Mouse (Mus musculus) urinary bladder, postnatal 25 days (tissue): ENCODE results near the gene Cfl1.

ENCODE experiments used
- DNase-seq: peaks from one replicate; pipeline ENCODE4 v3.0.0; 2022; ENCODE audit warnings: low spot score

Cfl1 gene

DNA sequence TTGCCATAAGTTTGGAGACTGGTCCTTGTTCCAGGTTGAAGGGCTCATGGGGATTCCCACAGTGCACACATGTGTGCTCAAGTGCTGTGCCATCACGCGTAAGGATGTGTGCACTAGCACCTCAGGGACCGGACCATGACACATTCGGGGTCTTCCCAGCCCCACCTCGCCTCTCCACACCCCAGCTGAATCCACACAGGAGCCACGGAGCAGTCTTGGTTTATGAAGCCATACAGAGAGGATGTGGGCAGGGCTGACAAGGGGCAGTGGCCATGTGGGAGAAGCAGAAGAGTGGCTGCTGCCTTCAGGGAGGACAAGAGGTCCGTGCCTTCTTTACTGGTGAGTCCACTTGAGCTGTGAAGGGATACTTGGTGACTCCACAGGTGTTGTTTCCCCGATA, 25.2 kb upstream of the Cfl1 start:
- no peak for DNase-seq

DNA sequence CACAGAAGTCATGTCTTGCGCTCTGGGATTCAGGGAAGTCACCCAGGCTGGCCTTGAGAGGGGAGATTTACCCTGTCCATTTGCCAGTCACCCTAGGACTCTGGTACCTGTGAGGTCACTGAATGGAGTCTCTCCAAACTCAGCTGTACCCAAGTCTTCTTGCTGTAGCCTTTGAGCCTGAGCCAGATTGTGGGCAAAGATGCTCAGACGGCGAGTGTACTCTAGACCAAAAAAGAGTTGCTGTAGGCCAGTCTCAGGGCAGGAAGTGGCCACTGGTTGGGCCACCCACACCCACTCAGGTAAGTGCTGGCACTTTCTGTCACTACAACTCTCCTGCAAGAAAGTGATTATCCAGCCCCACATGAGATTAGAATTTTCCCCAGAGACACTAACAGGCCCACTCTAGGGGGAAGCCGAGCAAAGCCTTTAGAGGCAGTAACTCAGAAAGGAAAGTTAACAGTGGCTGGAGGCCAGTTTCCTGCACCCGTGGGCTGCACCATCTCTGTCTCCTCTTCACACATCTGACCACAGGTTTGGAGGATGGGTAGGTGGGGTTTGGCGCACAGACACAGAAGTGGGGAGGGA, 23.2 kb upstream of the Cfl1 start:
- no peak for DNase-seq

DNA sequence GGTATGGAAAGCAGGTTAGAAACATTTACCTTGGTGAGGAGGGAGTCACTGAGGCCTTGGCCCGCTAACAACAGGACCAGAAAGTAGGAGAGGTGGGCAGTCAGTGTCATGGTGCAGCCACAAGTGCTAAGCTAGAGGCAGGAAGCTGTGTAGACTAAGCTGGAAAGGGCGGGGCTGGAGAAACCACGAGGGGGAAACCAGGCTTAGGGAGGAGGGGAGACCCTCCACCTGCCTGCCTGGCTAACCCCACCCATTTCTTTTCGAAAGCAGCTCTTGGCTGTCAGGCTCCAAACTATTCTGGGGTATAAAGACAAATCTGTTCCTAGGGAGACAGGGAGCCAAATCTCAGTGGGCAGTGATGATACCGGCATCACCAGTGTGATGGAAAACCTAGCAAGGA, 21.9 kb upstream of the Cfl1 start, which contains the start of gene Ctsw:
Gene Ctsw, minus strand, starts transcription at position 134 of the 400 bp plus-strand sequence.
- no peak for DNase-seq

DNA sequence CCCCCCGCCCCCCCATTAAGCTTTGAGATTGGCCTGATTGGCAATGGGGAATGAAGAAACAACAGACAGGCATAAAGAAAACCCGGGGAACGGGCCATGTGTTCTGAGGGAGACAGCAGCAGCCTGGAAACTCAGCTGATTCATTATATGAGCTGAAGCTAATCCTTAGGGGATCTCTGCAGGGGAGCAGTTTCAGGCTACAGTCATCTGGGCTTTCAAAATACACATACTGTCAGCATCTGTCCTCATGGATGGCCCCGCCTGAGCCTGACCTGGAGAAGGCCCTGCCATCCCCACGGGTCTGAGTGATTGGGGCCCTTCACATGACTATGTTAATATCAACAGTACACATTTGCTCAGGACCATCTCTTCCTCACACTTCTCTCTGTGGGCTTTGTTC, 18.4 kb upstream of the Cfl1 start:
- DNase-seq = no peak

DNA sequence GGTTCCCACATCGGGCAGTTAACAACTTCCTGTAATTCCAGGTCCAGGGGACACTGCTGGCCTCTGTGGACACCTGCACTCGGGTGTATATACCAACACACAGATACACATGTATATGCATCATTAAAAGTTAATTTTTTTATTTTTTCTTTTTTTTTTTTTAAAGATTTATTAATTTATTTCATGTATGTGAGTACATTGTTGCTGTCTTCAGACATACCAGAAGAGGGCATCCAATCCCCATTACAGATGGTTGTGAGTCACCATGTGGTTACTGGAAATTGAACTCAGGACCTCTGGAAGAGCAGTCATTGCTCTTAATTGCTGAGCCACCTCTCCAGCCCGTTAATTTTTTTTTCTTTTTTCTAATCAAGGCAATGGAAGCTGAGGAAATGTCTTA, 17.4 kb upstream of the Cfl1 start:
- no peak for DNase-seq

DNA sequence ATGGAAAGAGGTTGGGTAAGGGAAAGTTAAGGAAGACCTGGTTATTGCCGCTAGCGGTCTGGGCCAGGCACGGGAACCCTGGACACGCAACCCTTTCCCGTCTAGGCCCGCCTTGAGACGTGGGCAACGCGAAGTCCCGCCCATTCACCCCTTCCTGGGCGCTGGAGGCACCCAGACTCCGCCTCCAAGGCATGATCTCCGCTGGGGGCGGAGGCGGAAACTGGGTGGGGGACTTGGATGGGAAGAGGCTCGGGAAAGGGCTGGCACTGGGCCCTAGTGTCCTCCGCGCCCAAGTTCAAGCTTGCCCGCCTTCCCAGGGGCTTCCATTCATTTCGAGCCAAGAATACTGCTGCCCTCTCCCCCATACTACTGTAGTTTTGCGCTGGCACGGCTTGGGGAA, 16.5 kb upstream of the Cfl1 start, which contains the start of gene Efemp2:
Gene Efemp2, plus strand, starts transcription at position 235 of the 400 bp plus-strand sequence.
- peak; percentile 74 for DNase-seq

DNA sequence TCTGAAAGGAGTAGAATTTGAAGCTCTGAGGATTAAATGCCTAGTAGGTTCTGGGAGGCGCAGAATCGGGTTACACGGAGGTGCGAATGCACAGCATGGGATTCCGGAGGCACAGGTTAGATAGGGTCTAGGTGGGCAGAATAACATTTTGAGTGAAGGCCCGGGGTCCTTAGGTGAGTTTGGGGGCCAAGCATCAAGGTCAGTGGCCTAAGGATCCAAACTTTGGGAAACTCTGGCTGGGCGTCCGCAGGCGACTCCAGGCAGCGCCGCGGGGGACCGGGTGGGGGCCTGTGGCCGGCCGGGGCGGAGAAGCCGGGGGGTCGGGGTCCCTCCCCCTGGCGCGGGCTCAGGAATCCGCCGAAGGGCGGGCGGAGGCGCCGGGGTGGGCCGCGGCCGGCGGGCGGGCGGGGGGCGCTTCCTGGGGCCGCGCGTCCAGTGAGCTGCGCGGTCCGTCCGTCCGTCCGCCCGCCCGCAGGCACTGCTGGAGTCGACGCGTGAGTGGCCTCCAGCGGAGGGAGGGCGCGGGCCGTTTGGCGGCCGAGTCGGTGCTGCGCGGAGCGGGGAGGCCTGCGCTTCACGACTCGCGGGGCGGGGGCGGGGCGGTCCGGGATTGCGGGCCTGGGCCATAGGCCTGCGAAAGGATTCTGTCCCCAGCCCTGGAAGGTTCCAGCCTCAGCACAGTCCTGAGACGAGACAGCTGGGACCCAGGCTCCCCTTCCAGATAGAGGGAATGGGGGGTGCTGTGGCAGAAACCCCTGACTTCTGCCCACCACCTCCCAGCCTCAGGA, 15.8 kb upstream of the Cfl1 start:
- peak; percentile 42 for DNase-seq

DNA sequence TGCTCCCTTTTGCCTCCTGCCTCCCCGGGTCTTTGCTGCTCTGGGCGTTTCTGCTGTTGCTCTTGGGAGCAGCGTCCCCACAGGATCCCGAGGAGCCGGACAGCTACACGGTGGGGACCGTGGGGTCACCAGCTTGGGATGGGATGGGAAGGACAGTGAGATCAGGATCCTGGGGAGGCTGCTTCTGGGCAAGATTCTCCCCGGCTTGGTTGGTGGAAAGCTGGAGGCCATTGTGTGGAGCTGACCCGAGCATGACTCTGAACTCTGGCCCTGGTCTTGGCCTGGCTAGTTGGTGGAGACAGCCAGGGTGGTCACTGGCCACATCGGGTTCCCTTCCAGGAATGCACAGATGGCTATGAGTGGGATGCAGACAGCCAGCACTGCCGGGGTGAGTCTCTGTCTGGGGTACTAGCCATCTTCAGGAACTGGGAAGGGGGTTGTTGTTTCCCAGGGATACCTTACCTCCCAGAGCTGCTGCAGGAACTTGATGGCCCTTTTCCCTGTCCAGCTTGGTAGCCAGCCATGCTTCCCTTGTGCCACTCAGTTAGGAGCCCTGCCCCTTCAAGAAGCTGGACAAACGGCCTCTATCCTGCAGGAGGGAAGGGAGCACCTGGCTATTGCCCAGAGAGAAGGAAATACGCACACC, 15.1 kb upstream of the Cfl1 start:
- no peak for DNase-seq

DNA sequence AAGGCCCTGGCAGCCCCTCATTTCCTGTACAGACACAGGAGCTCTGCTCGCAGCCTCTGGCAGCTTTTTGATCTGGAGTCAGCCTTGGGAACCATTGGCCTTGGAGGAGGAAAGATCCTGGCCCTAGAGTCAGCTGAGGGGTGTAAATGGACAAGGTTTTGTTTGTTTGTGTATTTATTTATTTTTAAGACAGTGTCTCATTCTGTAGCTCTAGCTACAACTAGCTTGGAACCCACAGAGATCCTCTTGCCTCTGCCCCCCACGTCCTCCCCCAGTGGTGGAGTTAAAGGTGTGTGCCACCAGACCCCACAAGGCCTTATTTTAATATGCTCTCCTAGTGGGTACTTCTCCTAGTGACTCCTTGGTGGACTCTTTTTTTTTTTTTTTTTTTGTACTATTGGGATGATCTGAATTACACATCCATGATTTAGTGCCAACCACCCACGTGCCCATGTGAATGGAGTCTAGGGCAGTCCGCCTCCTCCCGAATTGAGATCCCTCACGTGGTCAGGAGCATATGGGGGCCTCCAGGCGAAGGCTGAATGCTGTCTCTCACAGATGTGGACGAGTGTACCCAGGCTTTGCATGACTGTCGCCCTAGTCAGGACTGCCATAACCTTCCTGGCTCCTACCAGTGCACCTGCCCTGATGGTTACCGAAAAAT, 13.1 kb upstream of the Cfl1 start:
- DNase-seq = no peak

DNA sequence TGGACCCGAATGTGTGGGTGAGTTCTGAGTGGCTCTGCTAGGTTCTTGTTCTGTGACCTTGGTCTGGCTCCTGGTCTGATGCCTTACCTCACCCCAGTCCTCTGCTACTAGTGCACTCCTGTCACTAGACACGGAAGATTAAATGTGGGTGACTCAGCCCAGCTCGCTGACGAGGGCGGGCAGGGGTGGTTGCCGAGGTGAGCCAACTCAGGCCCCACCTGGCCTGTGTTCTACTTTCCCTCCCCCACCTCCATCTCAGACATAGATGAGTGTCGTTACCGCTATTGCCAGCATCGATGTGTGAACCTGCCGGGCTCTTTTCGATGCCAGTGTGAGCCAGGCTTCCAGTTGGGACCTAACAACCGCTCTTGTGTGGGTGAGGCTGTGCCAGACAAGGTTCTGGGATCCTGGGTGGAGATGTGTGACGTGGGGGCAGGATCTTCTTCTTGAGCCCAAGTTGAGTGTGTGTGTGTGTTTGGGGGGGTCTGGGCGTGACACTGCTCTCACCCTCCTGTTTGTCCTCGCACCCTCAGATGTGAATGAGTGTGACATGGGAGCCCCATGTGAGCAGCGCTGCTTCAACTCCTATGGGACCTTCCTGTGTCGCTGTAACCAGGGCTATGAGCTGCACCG, 12.5 kb upstream of the Cfl1 start:
- no peak for DNase-seq

DNA sequence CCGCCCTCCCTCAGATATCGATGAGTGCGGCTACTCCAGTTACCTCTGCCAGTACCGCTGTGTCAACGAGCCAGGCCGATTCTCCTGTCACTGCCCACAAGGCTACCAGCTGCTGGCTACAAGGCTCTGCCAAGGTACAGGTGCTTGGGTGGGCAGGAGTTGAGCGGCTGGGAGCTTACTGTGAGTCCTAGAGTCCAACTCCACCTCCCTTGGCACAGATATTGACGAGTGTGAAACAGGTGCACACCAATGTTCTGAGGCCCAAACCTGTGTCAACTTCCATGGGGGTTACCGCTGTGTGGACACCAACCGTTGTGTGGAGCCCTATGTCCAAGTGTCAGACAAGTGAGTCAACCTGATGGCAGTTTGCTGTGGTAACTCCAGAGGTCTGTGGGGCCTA, 10.2 kb upstream of the Cfl1 start:
- DNase-seq = no peak

DNA sequence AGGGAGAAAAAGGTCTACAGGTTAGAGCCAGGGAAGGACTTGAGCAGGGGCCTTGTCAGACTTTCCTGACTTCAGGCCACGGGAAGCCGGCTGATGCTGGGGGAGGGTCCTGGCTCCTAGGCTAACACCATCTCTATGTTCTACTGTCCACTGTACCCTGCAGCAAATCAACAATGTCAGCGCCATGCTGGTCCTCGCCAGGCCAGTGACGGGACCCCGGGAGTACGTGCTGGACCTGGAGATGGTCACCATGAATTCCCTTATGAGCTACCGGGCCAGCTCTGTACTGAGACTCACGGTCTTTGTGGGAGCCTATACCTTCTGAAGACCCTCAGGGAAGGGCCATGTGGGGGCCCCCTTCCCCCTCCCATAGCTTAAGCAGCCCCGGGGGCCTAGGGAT, 8.9 kb upstream of the Cfl1 start:
- DNase-seq = no peak

DNA sequence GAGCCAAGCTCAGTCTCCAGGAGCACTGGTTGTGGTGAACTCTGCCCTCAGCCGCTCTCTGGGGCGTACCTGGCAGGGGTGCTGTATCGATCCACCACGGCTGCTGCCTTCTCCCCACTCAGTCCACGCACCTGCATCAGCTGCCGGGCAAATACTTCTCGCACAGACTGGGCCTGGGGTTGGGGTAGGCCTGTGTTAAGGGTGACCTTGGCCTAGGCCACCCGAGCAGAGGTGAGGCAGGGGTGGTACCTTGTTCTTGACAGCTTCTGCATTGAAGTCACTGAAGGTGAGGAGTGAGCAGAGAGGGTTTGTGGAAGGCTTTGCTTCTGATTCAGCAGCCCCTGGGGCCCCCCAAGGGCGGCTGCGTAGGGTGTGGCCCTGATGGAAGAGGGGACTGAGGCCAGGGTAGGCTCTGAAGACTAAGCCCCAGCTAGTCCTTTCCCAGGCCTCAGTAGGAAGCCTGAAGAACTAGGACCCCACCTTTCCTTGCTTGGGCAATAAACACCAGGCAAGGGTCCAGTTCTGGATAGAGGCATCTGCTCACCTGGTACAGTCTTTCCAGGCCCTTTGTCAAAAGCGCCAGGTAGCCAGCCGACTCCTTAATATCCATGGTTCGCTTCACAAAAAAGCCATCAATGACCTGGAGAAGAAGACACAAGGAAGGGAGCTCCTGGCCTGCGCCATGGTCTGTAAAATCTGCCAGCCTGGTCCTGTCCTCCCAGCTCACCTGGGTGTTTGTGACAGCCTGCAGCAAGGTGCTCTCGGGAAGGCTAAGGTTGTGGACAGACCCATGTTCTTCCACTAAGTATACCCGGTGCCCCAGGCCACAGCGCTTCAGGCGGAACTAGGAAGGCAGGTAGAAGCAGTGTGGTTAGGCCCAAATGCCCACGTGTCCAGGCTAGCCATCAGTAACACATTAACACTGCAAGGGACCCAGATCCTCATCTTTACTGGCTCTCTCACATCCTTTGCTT, 6.6 kb upstream of the Cfl1 start:
- no peak for DNase-seq

DNA sequence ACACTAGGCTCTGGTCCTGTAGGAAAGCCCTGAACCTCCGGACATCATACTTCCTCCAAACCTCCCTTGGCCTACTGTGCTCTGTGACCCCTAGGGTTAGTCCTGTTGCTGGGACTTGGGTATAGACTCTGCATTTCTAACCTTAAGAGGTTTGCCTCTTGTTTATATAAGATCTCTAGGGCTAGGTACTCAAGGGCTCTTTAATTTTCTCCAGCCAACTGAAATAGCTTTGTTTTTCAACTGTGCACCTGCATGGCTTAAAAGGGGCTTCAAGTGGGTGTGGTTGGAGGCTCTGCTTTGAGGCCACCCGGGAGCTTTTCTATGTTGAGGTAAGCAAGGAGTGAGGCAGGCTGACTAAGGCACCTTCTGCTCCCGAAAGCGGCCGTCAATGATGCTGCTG, 5.8 kb upstream of the Cfl1 start:
- DNase-seq = no peak

DNA sequence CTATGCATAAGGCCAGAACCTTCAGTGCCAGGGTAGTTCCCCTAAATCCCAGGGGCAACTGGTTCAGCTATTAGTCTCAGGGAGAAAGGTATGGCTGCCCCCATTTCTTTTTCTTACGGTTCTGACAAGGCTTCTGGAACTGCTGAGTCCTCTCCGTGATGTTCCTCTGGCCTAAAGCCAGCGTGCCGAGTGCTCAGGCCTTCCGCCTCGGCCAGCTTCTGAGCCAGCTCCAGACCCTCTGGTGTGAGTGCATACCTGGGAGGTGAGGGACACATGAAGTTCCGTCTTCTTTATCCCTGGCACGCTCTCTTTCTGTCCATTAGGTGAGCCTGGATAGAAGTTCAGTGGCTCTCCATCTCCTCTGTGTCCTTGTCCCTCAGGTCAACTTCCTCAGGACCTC, 4.9 kb upstream of the Cfl1 start:
- no peak for DNase-seq

DNA sequence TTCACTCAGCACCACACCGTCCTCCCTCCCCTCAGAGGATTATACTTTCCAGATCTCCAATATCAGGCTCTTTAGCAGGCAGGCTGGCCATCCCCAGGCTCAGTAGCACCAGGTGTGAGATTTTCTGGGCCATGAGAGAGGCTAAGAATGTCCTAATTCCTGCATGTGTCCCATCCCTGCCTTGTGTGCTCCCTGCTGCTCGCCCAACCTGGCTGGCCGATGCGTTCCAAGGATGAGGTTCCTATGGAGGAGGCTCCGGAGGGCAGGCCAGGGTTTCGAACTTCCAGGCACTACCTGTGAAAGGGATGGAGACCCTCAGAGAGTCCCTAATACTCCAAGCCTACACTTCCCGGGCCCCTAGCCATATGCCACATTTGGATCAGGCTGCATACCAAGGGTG, 4.4 kb upstream of the Cfl1 start:
- no peak for DNase-seq

DNA sequence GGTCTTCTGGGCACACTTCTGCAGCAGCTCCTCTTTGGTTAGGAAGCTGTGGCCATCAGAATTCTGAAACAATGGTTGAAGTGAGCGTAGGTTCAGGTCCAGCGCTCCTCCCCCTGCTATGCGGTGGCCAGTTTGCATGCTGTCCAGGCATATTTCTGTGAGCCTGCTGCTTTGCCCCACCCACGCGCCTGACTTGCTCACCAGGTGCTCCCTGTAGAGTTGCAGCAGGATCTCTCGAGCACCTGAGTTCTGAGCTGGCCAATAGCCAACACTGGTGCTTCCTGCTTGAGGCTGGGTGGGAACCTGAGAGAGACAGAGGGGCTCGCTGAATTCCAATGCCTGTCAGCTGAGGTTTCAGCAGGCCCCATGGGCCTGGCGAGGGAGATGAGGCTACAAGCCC, 4.0 kb upstream of the Cfl1 start:
- no peak for DNase-seq

DNA sequence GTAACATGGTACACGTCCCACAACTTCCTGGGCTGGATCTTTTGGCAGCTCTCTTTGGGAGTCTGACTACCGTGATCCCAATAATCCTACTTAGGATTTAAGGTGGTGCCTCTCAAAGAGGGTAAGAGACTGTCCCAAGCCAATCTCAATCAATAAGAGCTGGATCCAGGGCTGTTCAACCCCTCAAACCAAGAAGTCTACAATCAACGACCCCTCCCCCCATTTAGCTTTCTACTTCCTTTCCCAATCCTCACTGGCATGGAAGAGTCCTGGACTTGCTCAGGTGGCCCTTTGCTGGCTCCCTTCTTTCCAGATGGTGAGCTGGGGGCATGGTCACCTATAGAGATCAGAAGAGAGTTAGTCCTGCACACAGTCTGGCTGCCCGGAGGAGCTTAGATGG, 3.5 kb upstream of the Cfl1 start:
- no peak for DNase-seq

DNA sequence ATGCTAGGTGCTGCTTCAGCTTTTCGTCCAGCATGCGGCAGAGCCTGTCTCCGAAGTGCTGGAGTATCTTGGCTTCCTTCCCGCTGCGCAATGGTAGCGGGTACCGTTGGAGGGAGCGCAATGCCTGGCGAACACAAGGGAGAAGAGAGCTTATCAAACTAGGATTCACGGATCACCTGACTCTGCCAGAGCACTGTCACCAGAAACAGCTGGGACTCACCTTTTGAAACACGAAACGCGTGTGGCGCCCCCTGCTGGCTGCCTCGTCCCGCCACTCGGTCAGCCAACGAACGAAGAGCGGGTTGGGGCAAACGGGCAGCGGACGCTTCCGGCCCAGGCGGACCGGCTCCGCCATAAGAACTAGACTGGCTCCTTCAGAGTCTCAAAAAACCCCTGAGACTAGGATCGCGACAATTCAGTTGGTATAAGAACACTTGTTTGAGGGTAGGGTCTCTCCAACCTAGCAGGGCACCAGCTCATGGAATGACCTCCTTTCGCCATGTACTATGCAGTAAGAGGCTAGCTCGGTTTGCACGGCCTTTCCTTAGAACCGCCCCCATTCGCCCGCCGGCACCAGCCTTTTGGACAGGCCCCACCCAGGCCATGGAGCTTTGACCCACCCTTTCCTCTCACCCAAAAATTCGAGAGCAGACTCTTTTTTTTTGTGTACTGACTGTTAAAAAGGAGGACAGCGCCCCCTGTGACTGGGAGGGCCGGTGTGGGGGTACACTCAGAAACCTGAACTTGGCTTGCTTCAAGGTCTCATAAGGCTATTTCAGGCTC, 2.3 kb upstream of the Cfl1 start, which contains the start of gene Mus81:
Gene Mus81, minus strand, starts transcription at position 635 of the 783 bp plus-strand sequence.
- peak; percentile 98 for DNase-seq

DNA sequence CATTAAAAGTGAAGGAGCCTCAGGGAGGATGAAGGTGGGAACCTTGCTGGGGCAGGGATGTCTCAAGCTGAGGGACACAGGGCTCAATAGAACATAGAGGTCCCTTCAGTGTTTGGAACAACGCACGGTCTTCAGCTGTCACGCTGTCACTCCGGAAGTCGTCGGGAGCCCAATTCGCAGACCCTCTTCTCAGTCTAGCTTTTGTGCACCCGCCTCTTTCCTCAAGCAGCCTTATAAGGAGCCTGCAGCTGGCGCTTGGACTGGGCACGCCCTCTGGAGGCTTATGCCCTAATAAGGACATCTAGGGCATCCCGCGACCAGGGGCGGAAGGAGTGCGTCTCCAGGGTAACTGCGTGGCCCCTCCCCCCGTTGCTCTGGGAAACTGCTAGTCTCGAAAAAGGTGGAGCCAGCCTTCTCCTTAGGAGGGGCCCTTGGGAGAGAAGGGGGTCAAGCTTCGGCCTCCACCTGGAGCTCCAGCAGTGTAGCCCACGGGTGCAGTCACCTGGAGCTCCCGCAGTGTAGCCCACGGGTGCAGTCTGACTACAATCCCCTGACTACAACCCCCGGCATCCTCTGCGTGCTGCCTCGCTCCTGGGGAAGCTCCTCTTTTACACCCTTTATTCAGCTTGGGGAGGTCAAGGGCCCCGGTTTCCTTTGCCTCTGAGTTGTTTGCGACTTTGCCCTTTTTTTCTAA, 1.2 kb upstream of the Cfl1 start:
- peak; percentile 96 for DNase-seq
